Mouse (Mus musculus) kidney, adult 2 months (tissue): ENCODE results near the gene Zfp961. TPM values are rescaled to one million over a fixed set of nuclear protein-coding genes. Genes with fewer than 3 reads are reported as not detected.

Experiments used
- DNase-seq: peaks from one replicate; pipeline ENCODE4 v3.0.0; 2021
- H3K27ac ChIP-seq: fragments of 200-500 bp; 2 replicates; pipeline ENCODE4 v1.5.1; 2012; ENCODE audit warnings: low read depth, low read length, control low read depth, inconsistent platforms; ENCODE audit not compliant: insufficient read depth
- H3K27me3 ChIP-seq: fragments of 200-500 bp; replicated peaks from 2 replicates; pipeline ENCODE4 v1.6.1; 2012; ENCODE audit warnings: mild to moderate bottlenecking, moderate library complexity, low read length, inconsistent platforms; ENCODE audit not compliant: control insufficient read depth, insufficient read depth
- H3K36me3 ChIP-seq: fragments of 200-500 bp; 2 replicates; pipeline ENCODE4 v1.6.1; 2012; ENCODE audit warnings: mild to moderate bottlenecking, moderate library complexity, low read length, inconsistent platforms; ENCODE audit not compliant: control insufficient read depth, insufficient read depth
- H3K4me1 ChIP-seq: fragments of 200-500 bp; 2 replicates; pipeline ENCODE4 v1.6.1; 2011; ENCODE audit warnings: low read length; ENCODE audit not compliant: control insufficient read depth, insufficient read depth
- H3K4me3 ChIP-seq: fragments of 200-500 bp; 2 replicates; pipeline ENCODE4 v1.5.1; 2011; ENCODE audit warnings: mild to moderate bottlenecking, low read depth, low read length, control low read depth; ENCODE audit not compliant: insufficient read depth
- CTCF ChIP-seq: fragments of 200-500 bp; conservative IDR thresholded peaks from 2 replicates; pipeline ENCODE4 v1.5.1; 2011; ENCODE audit warnings: low read depth, mild to moderate bottlenecking, control low read depth, low read length, moderate library complexity, mixed read lengths; ENCODE audit not compliant: insufficient read depth, insufficient read length
- POLR2A ChIP-seq: fragments of 200-500 bp; IDR thresholded peaks from one replicate; pipeline ENCODE4 v1.6.1; 2011; ENCODE audit warnings: low read depth, low read length, control low read depth
- WGBS: fragments of 180-500 bp; shearing (Covaris S2); methylation state at CpG from one replicate; pipeline ENCODE4 v1.1.7; 2018; 5-methylcytosine and 5-hydroxymethylcytosine counted together
- polyA plus RNA-seq: library from polyadenylated mRNA; depleted of rRNA; stranded (reverse); fragments of >200 nt; gene quantifications from 2 replicates; pipeline ENCODE4 v1.2.3, GENCODE M21; 2012

Zfp961 gene
- polyA plus RNA-seq, 1 experiment = 8.9 TPM

DNA sequence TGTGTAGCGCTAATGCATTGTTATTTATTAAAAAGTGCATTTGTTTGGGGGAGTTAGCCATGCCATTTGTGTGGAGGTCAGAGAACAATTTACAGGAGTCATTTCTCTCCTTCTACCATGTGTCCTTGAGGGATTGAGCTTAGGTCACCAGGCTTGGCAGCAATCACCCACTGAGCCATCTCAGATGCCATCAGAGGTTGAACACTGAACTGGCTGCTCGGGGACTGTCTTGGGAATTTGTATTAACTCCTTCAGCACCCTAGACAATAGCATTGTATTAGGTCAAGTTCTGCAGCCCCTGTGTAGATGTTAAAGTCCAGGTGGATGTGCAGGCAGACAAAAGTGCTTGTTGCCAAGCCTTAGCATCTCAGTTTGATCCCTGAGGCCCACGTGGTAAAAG is 13.2 kb downstream of the Zfp961 start:
- 61% methylated on average over 3 of the region's 3 CpGs for whole genome bisulfite sequencing
- no peak overlapping the region for H3K27ac ChIP-seq
- no peaks in the 10 kb centered on the region for H3K4me1 ChIP-seq

GRCm38 (mm10) chr8:71965166-71965565 is 14.3 kb downstream of the Zfp961 start:
- Histone ChIP-seq H3K4me1 (no peaks in the 10 kb centered on the region), H3K27ac (no peak overlapping the region), H3K27me3 (no peaks in the 10 kb centered on the region), H3K36me3 (peaks cover 2% of the 10 kb centered on the region; the same call in 1 of the 2 replicates), H3K4me3 (no peak overlapping the region)
- WGBS = 95% methylated on average over 2 of the region's 2 CpGs
- no peak for DNase-seq
- TF ChIP-seq CTCF (no peak), POLR2A (no peak)

More for the DNA sequence above, 13.2 kb downstream of the Zfp961 start:
- no peaks in the 10 kb centered on the region for H3K27me3 ChIP-seq
- H3K36me3 ChIP-seq = peaks cover 2% of the 10 kb centered on the region; the same call in 1 of the 2 replicates
- TF ChIP-seq POLR2A (no peak), CTCF (no peak)
- no peak for DNase-seq
- H3K4me3 ChIP-seq = no peak overlapping the region

DNA sequence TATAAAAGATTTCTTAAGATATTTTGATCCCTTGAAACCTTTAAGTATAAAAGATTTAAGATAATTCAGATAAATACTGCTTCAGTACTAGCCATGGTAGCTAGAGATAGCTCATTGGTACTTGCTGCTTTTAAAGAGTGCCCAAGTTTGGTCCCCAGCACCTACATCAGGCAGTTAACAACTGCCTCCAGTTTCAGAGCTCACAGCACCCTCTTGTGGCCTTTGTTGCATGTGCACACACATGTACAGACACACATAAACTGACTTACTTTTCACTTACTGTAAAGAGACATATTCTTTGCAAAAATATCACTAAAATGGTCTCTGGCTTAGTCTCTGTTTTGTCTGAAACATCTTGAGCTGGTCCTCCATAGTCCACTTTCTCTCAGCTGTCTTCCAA is 15.6 kb downstream of the Zfp961 start:
- no peak overlapping the region for H3K4me3 ChIP-seq
- no peaks in the 10 kb centered on the region for H3K4me1 ChIP-seq
- TF ChIP-seq CTCF = no peak; the same call in 1 of the 2 replicates
- no peak for TF ChIP-seq POLR2A
- DNase-seq = no peak
- H3K27ac ChIP-seq = no peak overlapping the region
- H3K36me3 ChIP-seq = peaks cover 2% of the 10 kb centered on the region; the same call in 1 of the 2 replicates
- no peaks in the 10 kb centered on the region for H3K27me3 ChIP-seq

- Histone ChIP-seq H3K4me3 (no peak overlapping the region), H3K27me3 (no peaks in the 10 kb centered on the region), H3K36me3 (peaks cover 2% of the 10 kb centered on the region; the same call in 1 of the 2 replicates), H3K27ac (no peak overlapping the region), H3K4me1 (no peaks in the 10 kb centered on the region)
- TF ChIP-seq CTCF (no peak), POLR2A (no peak)
- 98% methylated on average over 5 of the region's 5 CpGs for WGBS
- DNase-seq = no peak
These were observed 16.4 kb downstream of the Zfp961 start for GRCm38 (mm10) chr8:71967261-71967660.

DNA sequence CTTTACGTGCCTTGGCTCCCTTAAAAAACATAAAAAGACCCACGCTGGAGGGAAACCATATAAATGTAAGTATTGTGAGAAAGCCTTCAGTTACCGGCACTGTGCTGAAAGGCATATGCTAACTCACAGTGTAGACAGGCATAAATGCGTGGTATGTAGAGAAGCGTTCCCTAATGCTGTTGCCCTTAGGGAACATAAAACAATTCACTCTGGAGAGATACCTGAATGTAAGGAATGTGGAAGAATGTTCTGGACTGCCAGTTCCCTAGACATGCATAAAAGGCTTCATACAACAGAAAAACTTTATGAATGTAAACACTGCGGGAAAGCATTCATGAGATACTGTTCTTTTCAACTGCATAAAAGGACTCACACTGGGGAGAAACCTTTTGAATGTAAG is 17.3 kb downstream of the Zfp961 start:
- TF ChIP-seq CTCF (no peak), POLR2A (no peak)
- H3K4me1 ChIP-seq = no peaks in the 10 kb centered on the region
- WGBS = 94% methylated on average over 6 of the region's 6 CpGs
- H3K27me3 ChIP-seq = no peaks in the 10 kb centered on the region
- DNase-seq = no peak
- no peak overlapping the region for H3K4me3 ChIP-seq
- no peak overlapping the region for H3K27ac ChIP-seq
- H3K36me3 ChIP-seq = peaks cover 2% of the 10 kb centered on the region; the same call in 1 of the 2 replicates

DNA sequence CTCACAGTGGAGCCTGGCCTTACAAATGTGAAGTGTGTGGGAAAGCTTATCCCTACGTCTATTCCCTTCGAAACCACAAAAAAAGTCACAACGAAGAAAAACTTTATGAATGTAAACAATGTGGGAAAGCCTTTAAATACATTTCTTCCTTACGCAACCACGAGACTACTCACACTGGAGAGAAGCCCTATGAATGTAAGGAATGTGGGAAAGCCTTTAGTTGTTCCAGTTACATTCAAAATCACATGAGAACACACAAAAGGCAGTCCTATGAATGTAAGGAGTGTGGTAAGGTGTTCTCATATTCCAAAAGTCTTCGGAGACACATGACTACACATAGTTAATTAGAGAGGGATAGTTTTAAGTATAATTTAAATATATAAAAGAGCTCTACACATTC is 17.8 kb downstream of the Zfp961 start:
- no peak for DNase-seq
- TF ChIP-seq POLR2A (no peak), CTCF (no peak)
- no peaks in the 10 kb centered on the region for H3K4me1 ChIP-seq
- H3K4me3 ChIP-seq = no peak overlapping the region
- WGBS = 94% methylated on average over 6 of the region's 6 CpGs
- H3K27me3 ChIP-seq = no peaks in the 10 kb centered on the region
- H3K27ac ChIP-seq = no peak overlapping the region
- H3K36me3 ChIP-seq = peaks cover 2% of the 10 kb centered on the region; the same call in 1 of the 2 replicates

DNA sequence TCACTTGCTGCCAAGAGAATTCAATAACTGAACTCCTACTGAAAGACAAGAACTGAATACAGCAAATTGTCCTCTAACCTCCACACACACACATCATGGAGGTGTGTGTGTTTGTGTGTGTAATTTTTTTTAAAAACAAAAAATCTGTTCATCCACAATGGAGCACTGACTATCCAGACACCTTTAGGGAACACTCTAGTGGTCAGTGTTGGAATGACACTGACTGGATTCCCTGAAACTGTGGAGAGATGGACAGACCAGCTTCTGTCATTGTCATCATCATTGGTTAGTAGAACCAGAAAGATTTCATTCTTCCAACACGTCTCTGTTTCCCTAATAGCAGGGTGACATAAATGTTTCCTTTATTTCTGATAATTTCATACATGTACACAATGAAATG is 21.1 kb downstream of the Zfp961 start:
- H3K4me3 ChIP-seq = no peak overlapping the region
- no peaks in the 10 kb centered on the region for H3K4me1 ChIP-seq
- no peak overlapping the region for H3K27ac ChIP-seq
- TF ChIP-seq POLR2A (no peak), CTCF (peak; percentile 27; the same call in 1 of the 2 replicates)
- 65% methylated on average over 1 of the region's 1 CpGs for WGBS
- peak; percentile 36 for DNase-seq
- no peaks in the 10 kb centered on the region for H3K27me3 ChIP-seq
- no peaks in the 10 kb centered on the region for H3K36me3 ChIP-seq
